Mouse (Mus musculus) stomach, postnatal 0 days (tissue): Measurements from ENCODE around the gene Zfp119b.

Source experiments
- CTCF ChIP-seq: IDR thresholded peaks from 2 replicates; pipeline ENCODE4 v1.5.1; 2016; ENCODE audit warnings: antibody characterized with exemption, low read depth, mild to moderate bottlenecking, moderate library complexity
- EP300 ChIP-seq: optimal IDR thresholded peaks from 2 replicates; pipeline ENCODE3; 2016; ENCODE audit warnings: antibody characterized with exemption

- TF ChIP-seq CTCF (no peak), EP300 (no peak)
These were observed 10.8 kb upstream of the Zfp119b start for GRCm38 (mm10) chr17:55959946-55960740.
